Mouse (Mus musculus) stomach, postnatal 0 days (tissue): Measurements from ENCODE around the gene Ric1. TPM values are rescaled to one million over a fixed set of nuclear protein-coding genes. Genes with fewer than 3 reads are reported as not detected.

ENCODE experiments used
- ATAC-seq: fragments of 200-750 bp; cut with Nextera tagmentation; 2 replicates; pipeline ENCODE4 v1.8.0; 2017; ENCODE audit not compliant: low FRiP score, low TSS enrichment
- DNase-seq: peaks from one replicate; pipeline ENCODE4 v3.0.0-alpha.2; 2016; ENCODE audit warnings: low spot score
- H3K27ac ChIP-seq: fragments of 300-500 bp; sonication (generic); replicated peaks from 2 replicates; pipeline ENCODE4 v1.5.1; 2014; ENCODE audit warnings: mild to moderate bottlenecking, control low read depth
- H3K27me3 ChIP-seq: fragments of 300-500 bp; sonication (generic); 2 replicates; pipeline ENCODE4 v1.6.1; 2014; ENCODE audit warnings: low read length; ENCODE audit not compliant: control insufficient read depth, insufficient read depth
- H3K36me3 ChIP-seq: fragments of 300-500 bp; sonication (generic); 2 replicates; pipeline ENCODE4 v1.6.1; 2014; ENCODE audit warnings: low read length, mixed read lengths; ENCODE audit not compliant: control insufficient read depth, insufficient read depth
- H3K4me1 ChIP-seq: fragments of 300-500 bp; sonication (generic); replicated peaks from 2 replicates; pipeline ENCODE4 v1.6.1; 2014; ENCODE audit warnings: antibody characterized with exemption; ENCODE audit not compliant: control insufficient read depth, insufficient read depth
- H3K4me2 ChIP-seq: fragments of 300-500 bp; sonication (generic); replicated peaks from 2 replicates; pipeline ENCODE4 v1.6.1; 2014; ENCODE audit warnings: low read depth, mild to moderate bottlenecking, control low read depth, moderate library complexity
- H3K4me3 ChIP-seq: fragments of 300-500 bp; sonication (generic); 2 replicates; pipeline ENCODE4 v1.5.1; 2014; ENCODE audit warnings: low read depth, low read length, control low read depth
- H3K9ac ChIP-seq: fragments of 300-500 bp; sonication (generic); 2 replicates; pipeline ENCODE4 v1.6.1; 2014; ENCODE audit warnings: mild to moderate bottlenecking, low read length, control low read depth, mixed read lengths
- H3K9me3 ChIP-seq: fragments of 300-500 bp; sonication (generic); 2 replicates; pipeline ENCODE4 v1.6.1; 2016; ENCODE audit warnings: low read length; ENCODE audit not compliant: control insufficient read depth
- CTCF ChIP-seq: IDR thresholded peaks from 2 replicates; pipeline ENCODE4 v1.5.1; 2016; ENCODE audit warnings: antibody characterized with exemption, low read depth, mild to moderate bottlenecking, moderate library complexity
- EP300 ChIP-seq: optimal IDR thresholded peaks from 2 replicates; pipeline ENCODE3; 2016; ENCODE audit warnings: antibody characterized with exemption
- WGBS: fragments of 180-500 bp; shearing (Covaris S2); extraction: QIAGEN DNeasy Blood & Tissue Kit; methylation state at CpG from one replicate; pipeline ENCODE4 v1.1.7; 2014; 5-methylcytosine and 5-hydroxymethylcytosine counted together
- polyA plus RNA-seq: library from polyadenylated mRNA; unstranded; fragments of >200 nt; fragmentation: Nextera tagmentation; extraction: Ambion mirVana; gene quantifications from 2 replicates; pipeline ENCODE4 v1.2.1, GENCODE M21; 2015

The Ric1 gene
- polyA plus RNA-seq, 1 experiment from 2014 or later, result 7.6 TPM

DNA sequence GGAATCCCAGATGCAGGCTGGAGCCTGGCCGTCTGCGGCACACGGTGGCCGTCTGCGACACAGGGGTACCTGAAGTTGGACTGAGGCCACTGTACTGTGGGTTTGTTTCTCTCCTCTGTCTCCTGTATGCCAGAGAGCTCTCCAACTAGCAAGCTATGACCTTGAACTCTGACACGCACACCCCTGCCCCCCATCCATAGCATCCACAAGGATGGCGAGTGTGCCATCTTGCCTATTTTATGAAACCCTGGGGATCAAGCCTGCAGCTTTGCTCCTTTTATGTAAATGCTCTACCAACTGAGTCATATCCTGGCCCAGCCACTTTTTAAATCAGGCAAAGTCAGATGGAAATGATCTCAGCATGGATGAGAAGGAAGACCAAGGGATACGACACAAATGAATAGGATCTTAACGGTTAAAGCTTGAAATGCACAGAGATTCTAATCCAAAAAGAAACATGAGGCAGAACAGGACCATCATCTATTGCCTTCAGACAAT is 131.7 kb downstream of the Ric1 start:
- Histone ChIP-seq H3K4me3 (no peak overlapping the region), H3K36me3 (no peaks in the 10 kb centered on the region), H3K9me3 (no peaks in the 10 kb centered on the region), H3K27ac (peak overlapping the region; percentile 56), H3K27me3 (no peaks in the 10 kb centered on the region), H3K4me1 (0 out of 2 replicates have a peak, but pooled peaks cover 2% of the 10 kb centered on the region), H3K4me2 (no peak overlapping the region), H3K9ac (no peak overlapping the region)
- no peak for ATAC-seq
- DNase-seq, result no peak
- TF ChIP-seq CTCF, result no peak
- TF ChIP-seq EP300, result no peak
- 81% methylated on average over 9 of the region's 9 CpGs for WGBS

DNA sequence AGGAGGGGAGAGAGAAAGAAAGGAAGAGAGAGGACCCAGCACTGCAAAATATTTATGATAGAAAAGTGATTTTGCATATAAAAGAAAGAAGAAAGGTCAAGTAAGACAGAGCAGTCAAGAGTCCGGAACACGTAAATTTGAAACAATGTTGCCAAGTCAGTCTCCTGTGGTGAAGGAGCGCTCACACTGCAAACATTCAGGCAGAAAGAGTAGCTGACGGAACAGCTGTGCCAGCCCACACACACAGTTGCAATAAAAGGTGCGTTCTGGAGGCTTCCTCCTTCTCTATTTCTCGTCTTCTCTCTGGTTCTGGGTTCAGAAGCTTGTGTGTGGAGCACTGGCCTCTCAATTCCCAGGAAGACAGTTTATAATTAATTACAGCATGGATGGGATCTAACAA is 133.1 kb downstream of the Ric1 start:
- no peak for TF ChIP-seq EP300
- no peak for TF ChIP-seq CTCF
- H3K27me3 ChIP-seq, result no peaks in the 10 kb centered on the region
- no peak overlapping the region for H3K9ac ChIP-seq
- H3K4me2 ChIP-seq, result no peak overlapping the region
- H3K4me1 ChIP-seq, result 0 out of 2 replicates have a peak, but pooled peaks cover 2% of the 10 kb centered on the region
- DNase-seq (no peak), ATAC-seq (no peak)
- no peaks in the 10 kb centered on the region for H3K9me3 ChIP-seq
- H3K4me3 ChIP-seq, result no peak overlapping the region
- 41% methylated on average over 6 of the region's 6 CpGs for WGBS
- no peak overlapping the region for H3K27ac ChIP-seq
- no peaks in the 10 kb centered on the region for H3K36me3 ChIP-seq

DNA sequence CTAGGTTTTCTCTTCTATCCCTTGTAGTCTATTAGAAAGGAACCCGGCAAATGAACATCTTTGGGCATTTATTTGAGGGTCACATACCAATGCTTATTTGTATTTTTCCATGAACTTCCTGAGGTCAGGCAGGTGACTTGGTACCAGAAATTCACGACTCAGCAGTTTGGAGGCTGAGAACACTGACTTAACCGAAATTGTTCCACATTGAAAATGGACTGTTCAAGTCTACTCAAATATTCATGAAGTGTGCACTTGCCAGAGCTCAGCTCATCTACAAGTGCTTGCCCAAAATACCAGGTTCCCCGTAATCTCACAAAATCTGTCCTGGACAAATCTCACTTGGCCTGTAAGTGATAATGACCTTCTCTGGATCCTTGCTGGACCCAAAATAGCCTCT is 133.9 kb downstream of the Ric1 start:
- 79% methylated on average over 4 of the region's 4 CpGs for WGBS
- ATAC-seq (no peak), DNase-seq (no peak)
- H3K27ac ChIP-seq, result no peak overlapping the region
- no peaks in the 10 kb centered on the region for H3K27me3 ChIP-seq
- H3K4me1 ChIP-seq, result 0 out of 2 replicates have a peak, but pooled peaks cover 2% of the 10 kb centered on the region
- H3K9ac ChIP-seq, result no peak overlapping the region
- H3K36me3 ChIP-seq, result no peaks in the 10 kb centered on the region
- H3K4me2 ChIP-seq, result no peak overlapping the region
- no peaks in the 10 kb centered on the region for H3K9me3 ChIP-seq
- TF ChIP-seq EP300, result no peak
- TF ChIP-seq CTCF, result no peak
- H3K4me3 ChIP-seq, result no peak overlapping the region

Other genes starting within 250 kb of the Ric1 start
- 3.0 and 3.2 TPM in 2 replicates for gene Insl6, start 196.9 kb upstream of the Ric1 start, polyA plus RNA-seq
- gene Rln1, start 187.6 kb upstream of the Ric1 start, polyA plus RNA-seq, result 0.24 TPM in 1 of 2 replicates, not detected in the other
- gene Plgrkt, start 154.9 kb upstream of the Ric1 start, polyA plus RNA-seq, result 166 and 169 TPM in 2 replicates
- 0.08 and 0.16 TPM in 2 replicates for gene Cd274, start 154.8 kb upstream of the Ric1 start, polyA plus RNA-seq
- 0.05 and 0.06 TPM in 2 replicates for gene Pdcd1lg2, start 111.4 kb upstream of the Ric1 start, polyA plus RNA-seq
- gene Ermp1, start 126.1 kb downstream of the Ric1 start, polyA plus RNA-seq, result 19.9 and 23.0 TPM in 2 replicates
- not detected in 2 replicates for gene Mlana, start 175.5 kb downstream of the Ric1 start, polyA plus RNA-seq